Mouse (Mus musculus) T-helper 1 cell (primary cell): ENCODE measurements around the gene Zfp575.
"Not testable (repeated sequence)": the region's sequence is repeated elsewhere in the genome, so short reads cannot be mapped to it uniquely, and the experiment has no call there.

Experiments used
- in situ Hi-C: fragments of 300-600 bp; cut with MboI, MseI; formaldehyde crosslinking; loops from one replicate; pipeline ENCODE4 v1.15.1; 2025; ENCODE audit warnings: high pct_unique_total_duplicates

Gene Zfp575

DNA sequence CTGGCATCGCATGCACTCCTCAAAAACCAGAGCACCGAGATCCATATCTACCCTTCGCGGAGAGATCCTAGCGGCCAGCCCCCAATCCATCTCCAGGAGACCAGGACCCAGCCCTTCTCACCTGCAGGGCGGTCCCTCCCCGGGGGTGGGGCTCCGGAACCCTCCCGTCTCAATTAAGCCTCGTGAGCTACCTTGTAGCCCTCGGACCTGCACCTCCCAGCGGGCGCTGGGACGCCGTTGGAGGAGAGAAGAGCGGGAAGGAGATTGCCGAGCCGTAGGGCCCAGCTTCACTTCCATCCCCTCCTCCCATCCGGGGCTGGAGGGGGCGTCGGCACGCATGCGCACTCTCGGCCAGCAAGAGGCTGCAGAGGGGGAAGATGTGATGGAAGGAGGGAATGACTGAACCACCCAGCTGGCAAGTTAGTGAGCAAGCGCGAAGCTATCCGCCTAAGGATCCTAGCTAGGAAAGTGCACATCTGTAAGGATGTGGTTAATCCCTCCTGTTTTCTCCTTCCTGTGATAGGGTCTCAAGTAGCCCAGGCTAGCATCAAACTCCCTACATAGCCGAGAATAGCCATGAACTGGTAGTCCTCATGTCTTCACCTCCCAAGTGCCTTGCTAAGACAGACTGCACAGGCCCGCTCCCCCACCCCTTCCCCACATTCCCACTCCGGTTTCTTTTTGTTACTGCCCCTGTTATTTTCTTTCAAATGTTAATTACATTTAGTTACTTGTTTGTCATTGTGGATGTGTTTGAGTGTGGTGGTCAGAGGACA lies at the start of gene Zfp575, which contains the start of gene Ethe1:
Zfp575 (minus strand) TSS at position 312 of the 776 bp plus-strand sequence.
Ethe1 (plus strand) TSS at position 214 of the 776 bp plus-strand sequence.
- in situ Hi-C loops, result no loop called here

DNA sequence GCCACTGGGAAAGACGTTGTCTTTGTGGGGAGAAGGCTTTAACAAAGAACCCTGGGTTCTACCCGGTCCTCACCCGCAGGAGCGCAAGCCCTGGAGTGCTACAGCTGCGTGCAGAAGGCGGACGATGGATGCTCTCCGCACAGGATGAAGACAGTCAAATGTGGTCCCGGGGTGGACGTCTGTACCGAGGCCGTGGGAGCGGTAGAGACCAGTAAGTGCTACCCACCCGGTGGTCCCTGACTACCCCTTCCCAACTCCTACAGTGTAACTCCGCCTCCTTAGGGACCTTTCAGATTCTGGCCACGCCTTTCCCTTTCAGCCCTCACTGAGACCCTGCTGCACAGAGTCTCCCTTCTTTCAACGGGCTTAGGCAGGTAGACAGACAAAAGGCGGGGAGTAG lies 49.6 kb upstream of the Zfp575 start:
- in situ Hi-C loops, result no loop called here

DNA sequence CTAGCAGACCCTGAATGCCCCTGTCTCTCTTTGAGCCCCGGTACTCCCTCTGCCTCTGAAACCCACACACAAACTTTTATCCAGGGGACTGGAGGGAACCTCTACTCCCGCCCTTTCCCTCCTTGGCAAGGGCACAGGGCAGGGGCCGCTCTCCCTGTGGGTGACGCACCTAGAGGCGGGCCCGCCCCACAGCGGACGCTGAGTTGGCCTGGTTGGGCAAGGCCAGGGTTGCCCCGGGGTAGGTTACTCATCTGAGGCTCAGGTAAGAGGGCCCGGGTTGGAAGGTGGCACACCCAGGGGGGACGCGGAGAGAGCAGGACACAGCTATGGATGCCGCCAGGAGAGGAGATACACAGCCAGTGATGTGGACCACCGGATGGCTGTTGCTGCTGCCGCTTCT lies 48.8 kb upstream of the Zfp575 start, which contains the start of gene Lypd3:
Lypd3 (plus strand) TSS at position 287 of the 400 bp plus-strand sequence.
- in situ Hi-C loops, result no loop called here

DNA sequence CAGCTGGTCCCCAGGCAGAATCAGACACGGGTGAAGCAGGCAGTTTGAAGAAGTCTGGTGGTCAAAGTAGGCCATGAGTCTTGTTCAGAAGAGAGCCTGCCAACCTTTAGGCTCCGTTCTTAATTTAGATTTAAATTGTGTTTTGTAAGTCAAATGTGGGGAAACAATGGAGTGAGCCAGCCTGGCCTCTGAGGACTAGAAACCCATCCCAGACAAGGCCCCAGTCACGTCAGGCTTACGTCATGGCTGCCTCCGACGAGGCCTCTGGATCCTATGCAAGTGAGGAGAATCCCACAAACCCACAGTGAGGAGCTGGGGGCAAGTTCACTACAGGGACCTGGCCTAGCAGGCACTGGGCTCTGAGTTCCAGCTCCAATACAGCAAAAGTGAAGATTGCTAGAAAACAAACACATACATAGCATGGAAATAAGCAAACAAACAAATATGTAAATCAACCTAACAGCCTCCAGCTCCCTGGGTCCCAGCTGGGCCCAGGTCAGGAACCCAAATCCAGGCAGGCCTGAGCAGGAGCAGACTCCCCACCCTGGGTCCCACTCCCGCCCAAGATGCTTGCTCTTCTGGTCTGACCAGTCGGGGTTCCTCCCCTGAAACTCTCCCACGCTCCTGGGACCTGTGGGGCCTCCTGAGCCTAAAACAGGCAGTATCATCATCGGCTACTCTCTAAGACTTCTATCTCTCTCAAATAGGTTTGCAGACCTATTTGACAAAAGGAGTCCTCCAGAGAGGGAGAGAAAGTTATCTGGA lies 42.9 kb upstream of the Zfp575 start:
- in situ Hi-C loops, result no loop called here

DNA sequence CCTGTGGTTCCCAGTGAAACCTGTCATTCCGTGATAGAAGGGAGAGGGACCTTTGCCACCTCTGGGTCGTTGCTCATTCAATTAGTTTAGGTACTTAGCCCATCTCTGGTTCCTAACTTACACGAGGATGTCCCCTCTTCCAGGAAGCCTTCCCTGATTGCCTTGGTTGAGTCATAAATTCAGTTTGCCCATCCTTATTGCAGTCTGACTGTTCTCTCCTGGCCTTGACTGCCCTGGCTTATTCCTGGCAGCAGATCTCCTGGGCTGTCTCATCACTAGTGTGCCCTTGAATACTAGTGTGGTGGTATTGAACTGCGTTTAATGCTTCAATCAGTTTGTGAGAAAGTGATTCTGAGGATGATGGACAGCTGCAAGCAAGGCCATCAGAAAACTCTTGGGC lies 42.2 kb upstream of the Zfp575 start:
- in situ Hi-C loops, result no loop called here

DNA sequence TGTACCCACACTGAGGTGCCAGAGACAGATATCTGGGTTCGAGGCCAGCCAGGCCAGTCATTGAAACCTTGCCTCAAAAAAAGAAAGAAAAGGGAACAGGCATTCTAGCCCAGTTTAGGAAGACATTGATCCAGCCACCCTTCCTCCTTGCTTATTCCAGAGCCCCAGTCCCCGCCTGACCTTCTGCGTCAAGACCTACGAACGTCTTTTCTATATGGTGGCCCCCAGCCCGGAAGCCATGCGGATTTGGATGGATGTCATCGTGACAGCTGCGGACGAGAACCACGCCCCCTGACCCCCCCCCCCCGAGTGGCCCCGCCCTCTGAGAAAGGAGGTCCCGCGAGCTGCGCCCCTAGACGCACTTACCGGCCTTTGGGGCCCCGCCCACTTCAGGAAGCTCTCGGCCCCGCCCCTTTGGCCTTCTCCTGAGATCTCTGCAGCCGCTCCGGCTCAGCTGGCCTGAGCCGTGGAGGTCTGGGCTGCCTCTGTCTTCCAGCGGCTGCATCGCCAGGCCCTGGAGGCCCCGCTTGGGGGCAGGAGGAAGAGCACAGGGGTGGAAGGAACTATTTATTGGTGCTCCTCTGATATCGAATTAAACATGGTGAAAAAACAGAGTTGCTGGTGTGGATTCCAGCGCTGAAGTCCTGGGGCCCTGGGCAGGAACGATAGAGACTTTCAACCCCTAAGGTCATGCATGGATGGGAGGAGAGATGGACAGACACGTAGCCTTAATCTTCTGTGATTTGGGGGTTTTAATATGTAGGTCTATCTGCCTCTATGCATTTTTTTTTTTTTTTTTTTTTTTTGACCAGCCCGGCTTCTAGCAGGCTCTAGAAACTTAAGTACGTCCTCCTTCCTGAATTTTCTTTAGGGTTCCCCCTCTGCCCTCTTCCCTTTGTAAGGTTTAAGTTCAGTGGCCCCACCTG lies 41.5 kb upstream of the Zfp575 start:
- in situ Hi-C loops, result no loop called here

GRCm38 (mm10) chr7:24622967-24623366 lies 35.5 kb upstream of the Zfp575 start:
- in situ Hi-C loops, result no loop called here

DNA sequence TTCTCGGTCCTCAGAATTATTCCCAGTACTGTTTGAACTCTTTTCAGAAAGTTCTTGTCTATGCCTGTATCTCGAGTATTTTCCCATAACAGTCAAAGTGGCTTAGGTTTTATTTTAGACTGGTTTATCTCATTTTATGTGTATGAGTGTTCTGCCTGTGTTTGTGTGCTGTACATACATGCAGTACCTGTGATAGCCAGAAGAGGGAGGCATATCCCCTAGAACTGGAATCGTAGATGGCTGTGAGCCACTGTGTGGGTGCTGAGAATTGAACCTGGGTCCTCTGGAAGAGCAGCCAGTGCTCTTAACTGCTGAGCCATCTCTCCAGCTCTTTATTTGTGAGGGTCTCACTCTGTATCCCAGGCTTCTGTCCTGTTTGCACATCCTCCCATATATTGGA lies 33.8 kb upstream of the Zfp575 start:
- in situ Hi-C loops, result no loop called here

GRCm38 (mm10) chr7:24619671-24620397 lies 32.4 kb upstream of the Zfp575 start:
- in situ Hi-C loops, result no loop called here

- in situ Hi-C loops, result not testable (repeated sequence)
Observed at GRCm38 (mm10) chr7:24618374-24618773, 30.9 kb upstream of the Zfp575 start.

GRCm38 (mm10) chr7:24617763-24618162 lies 30.3 kb upstream of the Zfp575 start:
- in situ Hi-C loops, result no loop called here

GRCm38 (mm10) chr7:24614816-24615215 lies 27.4 kb upstream of the Zfp575 start:
- in situ Hi-C loops, result no loop called here

GRCm38 (mm10) chr7:24612308-24612910 lies 25.0 kb upstream of the Zfp575 start:
- in situ Hi-C loops, result no loop called here

- in situ Hi-C loops, result no loop called here
Observed at GRCm38 (mm10) chr7:24611709-24612108, 24.3 kb upstream of the Zfp575 start.

- in situ Hi-C loops, result no loop called here
Observed at GRCm38 (mm10) chr7:24610879-24611494, 23.5 kb upstream of the Zfp575 start.

GRCm38 (mm10) chr7:24610144-24610878 lies 22.9 kb upstream of the Zfp575 start, which contains the start of gene Phldb3:
Phldb3 (plus strand) TSS chr7:24610763.
- in situ Hi-C loops, result no loop called here

DNA sequence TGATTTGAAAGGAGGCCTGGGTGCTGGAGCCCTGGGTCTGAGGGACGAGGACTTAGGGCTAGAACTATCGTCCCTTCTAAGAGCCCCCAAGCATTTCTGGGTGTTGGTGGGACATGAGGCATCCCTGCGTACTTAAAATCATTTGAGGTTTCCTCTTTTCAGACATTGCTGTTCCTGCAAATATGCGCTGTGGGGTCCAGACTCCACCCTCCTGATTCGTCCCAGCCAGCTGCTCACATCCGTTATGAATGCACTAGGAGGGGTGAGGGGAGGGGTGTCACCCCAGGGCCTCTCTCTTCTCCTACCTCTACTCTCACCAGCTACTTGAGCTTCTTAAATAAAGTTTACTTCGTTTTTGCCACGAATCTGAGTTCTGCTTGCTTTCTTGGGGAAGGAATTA lies 21.1 kb upstream of the Zfp575 start:
- in situ Hi-C loops, result loop anchor here (5.0 kb wide), 1 partner anchor 49 kb away; no protein-coding TSS in a partner anchor

- in situ Hi-C loops, result loop anchor here (5.0 kb wide), 1 partner anchor 49 kb away; no protein-coding TSS in a partner anchor
Observed at GRCm38 (mm10) chr7:24608017-24608416, 20.6 kb upstream of the Zfp575 start.

DNA sequence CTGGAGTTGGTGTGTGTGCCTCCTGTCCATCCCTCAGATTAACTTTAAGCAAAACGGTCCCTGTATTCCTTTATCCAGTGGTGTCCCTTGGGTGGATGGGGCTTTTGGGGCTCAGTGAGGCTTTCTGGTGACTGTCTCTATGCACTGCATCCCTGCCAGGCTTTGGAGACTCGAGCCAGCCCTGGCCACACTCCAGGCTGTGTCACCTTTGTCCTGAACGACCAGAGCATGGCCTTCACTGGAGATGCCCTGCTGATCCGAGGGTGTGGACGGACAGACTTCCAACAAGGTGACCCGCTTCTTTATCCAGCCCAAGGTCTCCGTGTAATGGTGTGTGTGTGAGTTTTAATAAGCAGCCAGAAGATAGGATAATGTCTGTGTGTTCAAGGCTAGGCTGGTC lies 18.6 kb upstream of the Zfp575 start:
- in situ Hi-C loops, result loop anchor here (5.0 kb wide), 1 partner anchor 51 kb away; no protein-coding TSS in a partner anchor
